20 mouse cellular contexts compared by ENCODE assay signal in genomic region chr10:84707752-84708530, GRCm38 (mm10). TPM values are rescaled to one million over a fixed set of nuclear protein-coding genes. Genes with fewer than 3 reads are reported as not detected.
DNase-seq lines count a peak whose midpoint lies in the region; ATAC-seq lines count a peak whose summit lies in the region.
"Had no signal": no experiment of that assay in that cellular context is flagged by ENCODE, and none has a peak within 500 bp of the region (broad histone marks: within the 10 kb centered on the region; RNA-seq: fewer than 3 reads in every experiment).

No protein-coding gene starts in this region.

- no peak for DNase-seq in heart, postnatal 36 days
- DNase-seq in neural tube, embryonic 11.5 days (ENCODE audit: low spot score): peak; percentile 45
- no peak for DNase-seq in neural tube, embryonic 10.5 days (ENCODE audit: extremely low spot score, low spot score)
- DNase-seq in adrenal gland, postnatal 25 days: no peak
- DNase-seq in lung, postnatal 14 days: no peak
- DNase-seq: adrenal gland, postnatal 36 days; cerebellum, postnatal 10 days; kidney, adult 2 months; kidney, postnatal 4 days; layer of hippocampus, postnatal 36 days had no signal

- H3K27ac ChIP-seq in heart, embryonic 13.5 days (replicated peaks): peak overlapping the region; percentile 77
- H3K27ac ChIP-seq in neural tube, embryonic 11.5 days (ENCODE audit: low read depth, low read length): peak overlapping the region; percentile 47; the same call in 1 of the 2 replicates
- peak overlapping the region; percentile 79 for H3K27ac ChIP-seq in hindbrain, embryonic 13.5 days
- H3K27ac ChIP-seq in neural tube, embryonic 14.5 days (ENCODE audit: low read depth, low read length): peak overlapping the region; percentile 62; the same call in 1 of the 2 replicates
- H3K27ac ChIP-seq: embryonic facial prominence, embryonic 10.5 days had no signal

- H3K9me3 ChIP-seq in heart, embryonic 13.5 days: no peaks in the 10 kb centered on the region
- H3K9me3 ChIP-seq in neural tube, embryonic 11.5 days (ENCODE audit: control insufficient read depth, low read length): no peaks in the 10 kb centered on the region
- no peaks in the 10 kb centered on the region for H3K9me3 ChIP-seq in hindbrain, embryonic 13.5 days
- H3K9me3 ChIP-seq in neural tube, embryonic 14.5 days (ENCODE audit: control insufficient read depth, low read length): no peaks in the 10 kb centered on the region
- H3K9me3 ChIP-seq: embryonic facial prominence, embryonic 10.5 days; lung, embryonic 15.5 days had no signal

- H3K4me3 ChIP-seq in heart, embryonic 13.5 days: no peak overlapping the region
- no peak overlapping the region for H3K4me3 ChIP-seq in neural tube, embryonic 11.5 days (ENCODE audit: low read depth, low read length)
- H3K4me3 ChIP-seq in hindbrain, embryonic 13.5 days: no peak overlapping the region
- H3K4me3 ChIP-seq in neural tube, embryonic 14.5 days (ENCODE audit: low read depth, low read length): no peak overlapping the region
- H3K4me3 ChIP-seq: embryonic facial prominence, embryonic 10.5 days; erythroblast, embryonic 14.5 days; lung, embryonic 15.5 days; myocyte had no signal

- intact Hi-C loops in heart, postnatal 36 days (cut with DNase I): loop anchor here (10.0 kb wide), 1 partner anchor 193 kb away; no protein-coding TSS in a partner anchor

- no peaks in the 10 kb centered on the region for H3K27me3 ChIP-seq in heart, embryonic 13.5 days (replicated peaks)
- H3K27me3 ChIP-seq in neural tube, embryonic 11.5 days (ENCODE audit: control insufficient read depth, insufficient read depth, low read length): no peaks in the 10 kb centered on the region
- no peaks in the 10 kb centered on the region for H3K27me3 ChIP-seq in hindbrain, embryonic 13.5 days
- H3K27me3 ChIP-seq in neural tube, embryonic 14.5 days (ENCODE audit: control insufficient read depth, insufficient read depth, low read length): no peaks in the 10 kb centered on the region
- H3K27me3 ChIP-seq: lung, embryonic 15.5 days had no signal

- ATAC-seq in heart, embryonic 13.5 days (ENCODE audit: extremely low read depth, insufficient number of reproducible peaks, low FRiP score, low TSS enrichment): no peak
- peak; percentile 23; the same call in 1 of the 2 replicates for ATAC-seq in neural tube, embryonic 11.5 days (ENCODE audit: insufficient read depth, low FRiP score, low TSS enrichment)
- no peak for ATAC-seq in hindbrain, embryonic 13.5 days (ENCODE audit: low FRiP score)
- peak; percentile 35; the same call in 1 of the 2 replicates for ATAC-seq in neural tube, embryonic 14.5 days (ENCODE audit: low read depth)
- ATAC-seq: activated CD4-positive, CD25-positive, alpha-beta regulatory T cell, adult 4 months had no signal

- no peak overlapping the region for H3K4me2 ChIP-seq in heart, embryonic 13.5 days
- H3K4me2 ChIP-seq in neural tube, embryonic 11.5 days (ENCODE audit: low read depth): no peak overlapping the region
- H3K4me2 ChIP-seq in hindbrain, embryonic 13.5 days: 0 out of 2 replicates have a peak overlapping the region, but pooled peaks have one; percentile 4
- no peak overlapping the region for H3K4me2 ChIP-seq in neural tube, embryonic 14.5 days (ENCODE audit: low read depth, low read length)
- H3K4me2 ChIP-seq: lung, embryonic 15.5 days had no signal

- H3K36me3 ChIP-seq in heart, embryonic 13.5 days: peaks cover 11% of the 10 kb centered on the region
- H3K36me3 ChIP-seq in neural tube, embryonic 11.5 days (ENCODE audit: control insufficient read depth, insufficient read depth, low read length): no peaks in the 10 kb centered on the region
- H3K36me3 ChIP-seq in hindbrain, embryonic 13.5 days: peaks cover 7% of the 10 kb centered on the region; the same call in 1 of the 2 replicates
- no peaks in the 10 kb centered on the region for H3K36me3 ChIP-seq in neural tube, embryonic 14.5 days (ENCODE audit: control insufficient read depth, insufficient read depth, low read length)

- WGBS in heart, embryonic 13.5 days: 64% methylated on average over 14 of the region's 14 CpGs
- WGBS in neural tube, embryonic 11.5 days: 19% methylated on average over 14 of the region's 14 CpGs
- WGBS in hindbrain, embryonic 13.5 days: 21% methylated on average over 14 of the region's 14 CpGs
- WGBS in neural tube, embryonic 14.5 days: 7% methylated on average over 14 of the region's 14 CpGs

- H3K9ac ChIP-seq in heart, embryonic 13.5 days: no peak overlapping the region
- H3K9ac ChIP-seq in neural tube, embryonic 11.5 days (ENCODE audit: low read length): no peak overlapping the region
- no peak overlapping the region for H3K9ac ChIP-seq in hindbrain, embryonic 13.5 days
- no peak overlapping the region for H3K9ac ChIP-seq in neural tube, embryonic 14.5 days (replicated peaks; ENCODE audit: low read depth, low read length)
- H3K9ac ChIP-seq: lung, embryonic 15.5 days had no signal

- peaks cover 50% of the 10 kb centered on the region for H3K4me1 ChIP-seq in heart, embryonic 13.5 days
- H3K4me1 ChIP-seq in neural tube, embryonic 11.5 days (ENCODE audit: control insufficient read depth, insufficient read depth, low read length): peaks cover 33% of the 10 kb centered on the region
- peaks cover 63% of the 10 kb centered on the region for H3K4me1 ChIP-seq in hindbrain, embryonic 13.5 days (replicated peaks)
- peaks cover 26% of the 10 kb centered on the region; the same call in 1 of the 2 replicates for H3K4me1 ChIP-seq in neural tube, embryonic 14.5 days (ENCODE audit: control insufficient read depth, insufficient read depth, low read length)

RNA-seq across cellular contexts. Expression of gene Rfx4, which starts 47.9 kb away (rescaled TPM):
- polyA plus RNA-seq in heart, embryonic 13.5 days (2015; fragmentation: Nextera tagmentation; extraction: Ambion mirVana): not detected in 2 replicates
- total RNA-seq in heart, postnatal 36 days (2021): under 1 TPM in 1 of 2 experiments, not detected in 1; 0.08 TPM
- 56.3 and 62.9 TPM in 2 replicates for polyA plus RNA-seq in neural tube, embryonic 11.5 days (2014; fragmentation: Nextera tagmentation; extraction: Ambion mirVana)
- polyA plus RNA-seq in hindbrain, embryonic 13.5 days (2015; fragmentation: Nextera tagmentation; extraction: Ambion mirVana): 25.1 and 25.9 TPM in 2 replicates
- polyA plus RNA-seq in neural tube, embryonic 14.5 days (2014; fragmentation: Nextera tagmentation; extraction: Ambion mirVana): 23.2 and 24.5 TPM in 2 replicates
- not detected in 2 replicates for total RNA-seq in adrenal gland, postnatal 25 days (2021)
- total RNA-seq: adrenal gland, postnatal 36 days; megakaryocyte progenitor cell, adult 5-6 weeks; MEL had no signal
- polyA plus RNA-seq: activated CD4-positive, CD25-positive, alpha-beta regulatory T cell, adult 4 months; erythroblast, embryonic 14.5 days; lung, embryonic 15.5 days had no signal

Comparison
In these comparisons a context has a peak if more than half of its experiments do, and no peak if none do; other contexts are left out.
1. ATAC-seq: peak in neural tube, embryonic 11.5 days (single experiment) and neural tube, embryonic 14.5 days (single experiment); none in heart, embryonic 13.5 days (single experiment) and hindbrain, embryonic 13.5 days (single experiment).
2. RNA of gene Rfx4, which starts 47.9 kb away (polyA plus RNA-seq): 56.3 to 62.9 TPM in neural tube, embryonic 11.5 days, 25.1 to 25.9 TPM in hindbrain, embryonic 13.5 days and 23.2 to 24.5 TPM in neural tube, embryonic 14.5 days; not detected in heart, embryonic 13.5 days; every median in the first group is over 10 times any median in the second.
3. Peak in every context shown above with its lines, with median percentiles within 50 percentile points of each other: H3K27ac ChIP-seq.